Mouse (Mus musculus) liver, adult 2 months (tissue): ENCODE results near the gene Fam71a. TPM values are rescaled to one million over a fixed set of nuclear protein-coding genes. Genes with fewer than 3 reads are reported as not detected.
A peak's percentile ranks its signal among the peaks of the same experiment; 100 is the strongest.

ENCODE experiments used
- DNase-seq: peaks from one replicate; pipeline ENCODE4 v3.0.0-alpha.2; 2011; ENCODE audit warnings: low read depth, low spot score; ENCODE audit errors: extremely low read depth
- H3K27ac ChIP-seq: fragments of 200-500 bp; replicated peaks from 2 replicates; pipeline ENCODE4 v1.5.1; 2012; ENCODE audit warnings: low read depth, mild to moderate bottlenecking, control low read depth, inconsistent platforms, low read length; ENCODE audit not compliant: insufficient read depth
- H3K27me3 ChIP-seq: fragments of 200-500 bp; 2 replicates; pipeline ENCODE4 v1.6.1; 2012; ENCODE audit warnings: mild to moderate bottlenecking, moderate library complexity, low read length, inconsistent platforms; ENCODE audit not compliant: control insufficient read depth, insufficient read depth
- H3K36me3 ChIP-seq: fragments of 200-500 bp; 2 replicates; pipeline ENCODE4 v1.6.1; 2012; ENCODE audit warnings: low read length, inconsistent platforms; ENCODE audit not compliant: control insufficient read depth, insufficient read depth
- H3K4me1 ChIP-seq: fragments of 200-500 bp; 2 replicates; pipeline ENCODE4 v1.6.1; 2011; ENCODE audit warnings: low read length; ENCODE audit not compliant: control insufficient read depth, insufficient read depth
- H3K4me3 ChIP-seq: fragments of 200-500 bp; 2 replicates; pipeline ENCODE4 v1.5.1; 2011; ENCODE audit warnings: low read depth, mild to moderate bottlenecking, control low read depth, low read length, moderate library complexity; ENCODE audit not compliant: insufficient read depth
- H3K79me2 ChIP-seq: fragments of 200-500 bp; 2 replicates; pipeline ENCODE4 v1.6.1; 2012; ENCODE audit warnings: inconsistent platforms, mild to moderate bottlenecking, low read length, moderate library complexity; ENCODE audit not compliant: control insufficient read depth, insufficient read depth
- H3K9ac ChIP-seq: fragments of 200-500 bp; 2 replicates; pipeline ENCODE4 v1.6.1; 2012; ENCODE audit warnings: low read depth, mild to moderate bottlenecking, control low read depth, inconsistent platforms, low read length
- CTCF ChIP-seq: fragments of 200-500 bp; IDR thresholded peaks from 2 replicates; pipeline ENCODE4 v1.5.1; 2011; ENCODE audit warnings: low read depth, low read length, control low read depth
- POLR2A ChIP-seq: fragments of 200-500 bp; IDR thresholded peaks from 2 replicates; pipeline ENCODE4 v1.6.1; 2011; ENCODE audit warnings: low read length, control low read depth; ENCODE audit not compliant: insufficient read depth; ENCODE audit errors: extremely low read depth
- WGBS: fragments of 180-500 bp; shearing (Covaris S2); methylation state at CpG from one replicate; pipeline ENCODE4 v1.1.7; 2018; 5-methylcytosine and 5-hydroxymethylcytosine counted together
- polyA plus RNA-seq: library from polyadenylated mRNA; depleted of rRNA; stranded (reverse); fragments of >200 nt; gene quantifications from 2 replicates; pipeline ENCODE4 v1.2.3, GENCODE M21; 2012
- total RNA-seq: library from RNA; depleted of rRNA; stranded (reverse); fragments of >200 nt; gene quantifications from 2 replicates; pipeline ENCODE4 v1.2.3, GENCODE M21; 2014

Fam71a gene
- total and polyA plus RNA-seq, 2 experiments: not detected

DNA sequence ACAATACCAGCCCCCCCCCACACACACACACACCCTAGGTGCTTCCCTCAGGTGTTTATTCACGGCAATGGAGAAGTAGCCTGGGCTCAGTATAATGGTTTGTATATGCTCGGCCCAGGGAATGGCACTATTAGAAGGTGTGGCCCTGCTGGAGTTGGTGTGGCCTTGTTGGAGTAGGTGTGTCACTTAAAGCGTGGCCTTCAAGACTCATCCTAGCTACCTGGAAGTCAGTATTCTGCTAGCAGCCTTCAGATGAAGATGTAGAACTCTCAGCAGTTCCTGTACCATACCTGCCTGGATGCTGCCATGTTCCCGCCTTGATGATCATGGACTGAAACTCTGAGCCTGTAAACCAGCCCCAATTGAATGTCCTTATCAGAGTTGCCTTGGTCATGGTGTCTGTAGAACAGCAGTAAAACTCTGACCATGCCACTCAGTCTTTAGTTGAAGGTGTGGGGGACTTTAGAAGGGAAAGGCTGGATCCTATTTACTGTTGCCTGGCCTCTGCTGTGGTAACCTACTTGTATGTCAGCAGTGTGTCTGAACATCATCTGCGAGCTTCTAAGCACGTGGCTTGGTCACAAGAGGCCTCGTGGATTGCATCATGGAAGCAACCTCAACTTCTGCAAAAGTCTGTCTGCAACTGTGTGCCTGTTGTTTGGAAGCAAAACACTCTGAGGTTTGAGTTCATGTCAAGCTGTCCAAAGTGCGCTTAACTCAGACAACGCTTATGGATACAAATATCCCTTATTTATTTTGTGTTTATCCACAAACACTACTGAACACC lies 36.4 kb upstream of the Fam71a start:
- no peaks in the 10 kb centered on the region for H3K36me3 ChIP-seq
- TF ChIP-seq POLR2A: no peak
- TF ChIP-seq CTCF: no peak
- H3K4me1 ChIP-seq: no peaks in the 10 kb centered on the region
- H3K79me2 ChIP-seq: no peaks in the 10 kb centered on the region
- H3K27me3 ChIP-seq: no peaks in the 10 kb centered on the region
- no peak overlapping the region for H3K9ac ChIP-seq
- DNase-seq: peak; percentile 42
- H3K4me3 ChIP-seq: no peak overlapping the region
- 79% methylated on average over 9 of the region's 9 CpGs for WGBS
- H3K27ac ChIP-seq: no peak overlapping the region

- Histone ChIP-seq H3K4me1 (no peaks in the 10 kb centered on the region), H3K27me3 (no peaks in the 10 kb centered on the region), H3K27ac (no peak overlapping the region), H3K79me2 (no peaks in the 10 kb centered on the region), H3K9ac (no peak overlapping the region), H3K4me3 (no peak overlapping the region), H3K36me3 (no peaks in the 10 kb centered on the region)
- 59% methylated on average over 7 of the region's 7 CpGs for WGBS
- DNase-seq: peak; percentile 19
- TF ChIP-seq CTCF (no peak), POLR2A (no peak)
Observed at GRCm38 (mm10) chr1:191197916-191198315, 33.3 kb upstream of the Fam71a start.

GRCm38 (mm10) chr1:191196016-191196415 lies 31.4 kb upstream of the Fam71a start:
- no peak overlapping the region for H3K4me3 ChIP-seq
- no peak overlapping the region for H3K9ac ChIP-seq
- no peak overlapping the region for H3K27ac ChIP-seq
- no peaks in the 10 kb centered on the region for H3K79me2 ChIP-seq
- TF ChIP-seq POLR2A: no peak
- TF ChIP-seq CTCF: no peak
- no peaks in the 10 kb centered on the region for H3K4me1 ChIP-seq
- no peaks in the 10 kb centered on the region for H3K27me3 ChIP-seq
- no peak for DNase-seq
- 94% methylated on average over 6 of the region's 6 CpGs for WGBS
- no peaks in the 10 kb centered on the region for H3K36me3 ChIP-seq

GRCm38 (mm10) chr1:191193657-191194424 lies 29.2 kb upstream of the Fam71a start:
- H3K27me3 ChIP-seq: no peaks in the 10 kb centered on the region
- H3K4me3 ChIP-seq: no peak overlapping the region
- TF ChIP-seq POLR2A (no peak), CTCF (peak; percentile 48; the same call in 1 of the 2 replicates)
- H3K4me1 ChIP-seq: no peaks in the 10 kb centered on the region
- WGBS: 34% methylated on average over 14 of the region's 14 CpGs
- no peak overlapping the region for H3K27ac ChIP-seq
- H3K79me2 ChIP-seq: no peaks in the 10 kb centered on the region
- H3K36me3 ChIP-seq: no peaks in the 10 kb centered on the region
- DNase-seq: peak; percentile 42
- no peak overlapping the region; the same call in 1 of the 2 replicates for H3K9ac ChIP-seq

- Histone ChIP-seq H3K4me1 (no peaks in the 10 kb centered on the region), H3K79me2 (no peaks in the 10 kb centered on the region), H3K27me3 (no peaks in the 10 kb centered on the region), H3K4me3 (no peak overlapping the region), H3K36me3 (no peaks in the 10 kb centered on the region), H3K27ac (no peak overlapping the region), H3K9ac (no peak overlapping the region)
- 93% methylated on average over 6 of the region's 6 CpGs for WGBS
- no peak for DNase-seq
- TF ChIP-seq CTCF: no peak
- TF ChIP-seq POLR2A: no peak
Observed at GRCm38 (mm10) chr1:191192751-191193150, 28.1 kb upstream of the Fam71a start.
